Mouse (Mus musculus) liver, embryonic 16.5 days (tissue): ENCODE data around the gene Hdac5. TPM values are rescaled to one million over a fixed set of nuclear protein-coding genes. Genes with fewer than 3 reads are reported as not detected.

Experiments used
- ATAC-seq: fragments of 200-750 bp; cut with Nextera tagmentation; 2 replicates; pipeline ENCODE4 v1.8.0; 2017; ENCODE audit warnings: low read depth, mild to moderate bottlenecking, moderate number of reproducible peaks, moderate library complexity
- H3K27ac ChIP-seq: fragments of 300-500 bp; sonication (generic); 2 replicates; pipeline ENCODE4 v1.5.1; 2014; ENCODE audit warnings: mild to moderate bottlenecking, low read length
- H3K27me3 ChIP-seq: fragments of 300-500 bp; sonication (generic); 2 replicates; pipeline ENCODE4 v1.6.1; 2014; ENCODE audit warnings: low read depth, low read length, mixed read lengths; ENCODE audit not compliant: control insufficient read depth, insufficient read depth
- H3K36me3 ChIP-seq: fragments of 300-500 bp; sonication (generic); 2 replicates; pipeline ENCODE4 v1.6.1; 2014; ENCODE audit warnings: mild to moderate bottlenecking; ENCODE audit not compliant: control insufficient read depth, insufficient read depth
- H3K4me1 ChIP-seq: fragments of 300-500 bp; sonication (generic); 2 replicates; pipeline ENCODE4 v1.6.1; 2014; ENCODE audit warnings: low read depth, low read length, mixed read lengths; ENCODE audit not compliant: control insufficient read depth
- H3K4me2 ChIP-seq: fragments of 300-500 bp; sonication (generic); 2 replicates; pipeline ENCODE4 v1.6.1; 2014; ENCODE audit warnings: low read depth, low read length, mixed read lengths
- H3K4me3 ChIP-seq: fragments of 300-500 bp; sonication (generic); 2 replicates; pipeline ENCODE4 v1.5.1; 2014; ENCODE audit warnings: low read depth, mild to moderate bottlenecking, low read length
- H3K9ac ChIP-seq: fragments of 300-500 bp; sonication (generic); 2 replicates; pipeline ENCODE4 v1.6.1; 2014; ENCODE audit warnings: low read depth, low read length
- H3K9me3 ChIP-seq: fragments of 300-500 bp; sonication (generic); replicated peaks from 2 replicates; pipeline ENCODE4 v1.6.1; 2016; ENCODE audit warnings: low read length; ENCODE audit not compliant: control insufficient read depth
- WGBS: fragments of 180-500 bp; shearing (Covaris S2); extraction: QIAGEN DNeasy Blood & Tissue Kit; methylation state at CpG from one replicate; pipeline ENCODE4 v1.1.7; 2014; ENCODE audit not compliant: insufficient replicate concordance; 5-methylcytosine and 5-hydroxymethylcytosine counted together
- polyA plus RNA-seq: library from polyadenylated mRNA; unstranded; fragments of >200 nt; fragmentation: Nextera tagmentation; extraction: Ambion mirVana; gene quantifications from 2 replicates; pipeline ENCODE4 v1.2.1, GENCODE M21; 2015

Hdac5 gene
- polyA plus RNA-seq: 16.9 and 20.4 TPM in 2 replicates

DNA sequence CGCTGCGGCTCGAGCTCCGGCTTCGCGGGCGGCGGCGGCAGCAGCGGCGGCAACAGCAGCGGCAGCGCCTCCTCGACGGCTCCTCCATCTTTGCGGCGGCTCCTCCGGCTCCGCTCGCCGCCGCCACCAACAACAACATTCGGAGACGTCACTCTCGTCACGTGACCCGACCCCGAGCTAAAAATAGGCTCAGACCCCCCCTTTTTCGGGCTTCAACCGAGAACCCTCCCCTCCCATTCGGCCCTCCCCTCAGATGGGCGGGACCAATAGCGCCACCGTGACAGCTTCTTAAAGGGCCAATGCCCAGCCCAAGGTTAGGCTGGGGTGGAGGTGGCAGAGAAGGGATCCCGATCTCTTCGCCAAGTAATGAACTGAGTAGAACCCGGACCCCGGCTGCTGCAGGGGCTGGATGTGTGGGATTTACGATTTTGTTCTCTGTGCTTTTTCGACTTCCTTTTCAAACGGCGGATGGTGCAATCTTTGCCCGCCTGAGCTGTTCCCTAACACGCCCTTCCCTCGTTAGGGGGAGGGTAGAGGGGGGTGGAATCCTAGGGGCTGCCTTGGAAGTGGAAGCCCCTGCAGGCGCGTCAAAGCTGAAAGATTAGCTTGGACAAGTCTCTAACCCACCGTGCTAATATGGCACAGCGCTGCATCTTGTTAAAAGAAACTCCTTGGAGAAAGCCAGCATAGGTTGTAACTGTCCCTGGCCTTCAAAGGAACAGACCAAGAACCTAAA, at the start of gene Hdac5:
Hdac5 (minus strand) TSS at position 161 of the 736 bp plus-strand sequence.
- Histone ChIP-seq H3K27ac (peak within 1 kb of the TSS; percentile 77), H3K27me3 (peaks cover 28% of the 10 kb centered on the region), H3K36me3 (no peaks in the 10 kb centered on the region), H3K9me3 (no peaks in the 10 kb centered on the region), H3K9ac (peak within 1 kb of the TSS; percentile 82), H3K4me3 (peak within 1 kb of the TSS; percentile 79), H3K4me1 (peaks cover 19% of the 10 kb centered on the region), H3K4me2 (peak within 1 kb of the TSS; percentile 89)
- ATAC-seq: peak; percentile 96
- WGBS: under 1% methylated on average over 34 of the region's 49 CpGs

DNA sequence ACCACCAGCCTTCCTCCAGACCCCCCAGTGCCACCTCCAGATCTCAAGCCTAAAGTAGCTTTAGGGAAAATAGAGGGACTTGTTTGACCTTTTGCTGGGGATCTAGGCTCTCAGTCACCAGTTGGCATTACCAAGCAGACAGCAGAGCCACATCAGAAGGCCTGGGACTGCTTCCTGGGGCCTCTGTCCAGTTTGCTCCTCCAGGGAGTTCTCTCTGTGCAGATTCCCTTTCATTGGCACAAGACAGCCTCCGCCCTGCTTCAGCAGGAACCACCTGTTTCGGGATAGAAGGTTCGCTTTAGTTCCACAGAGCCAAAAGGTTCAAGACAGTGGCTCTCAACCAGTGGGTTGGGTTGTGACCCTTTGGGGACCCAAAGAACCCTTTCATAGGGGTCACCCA, 49.6 kb upstream of the Hdac5 start:
- ATAC-seq: no peak
- 84% methylated on average over 3 of the region's 3 CpGs for WGBS

DNA sequence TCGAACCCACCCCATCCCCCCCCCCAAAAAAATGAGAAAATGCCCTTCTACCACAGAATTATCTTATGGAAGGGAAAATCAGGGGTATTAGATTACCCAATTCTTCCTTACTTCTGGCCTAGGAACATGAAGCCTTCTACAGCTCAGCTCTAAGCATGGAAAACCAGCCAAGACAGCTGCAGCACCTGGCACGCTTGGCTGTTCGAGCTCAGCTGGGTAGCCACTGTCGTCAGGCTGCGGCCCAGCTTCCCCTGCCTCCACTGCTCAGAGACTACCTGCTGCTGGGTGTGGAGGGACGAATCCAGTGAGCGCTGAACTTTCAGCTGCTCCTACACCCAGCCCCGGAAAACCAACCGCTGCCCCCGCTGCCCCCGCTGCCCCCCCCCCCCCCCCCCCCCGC, 47.8 kb upstream of the Hdac5 start:
- Histone ChIP-seq H3K4me3 (no peak overlapping the region), H3K9me3 (no peaks in the 10 kb centered on the region), H3K27me3 (peaks cover 4% of the 10 kb centered on the region), H3K27ac (no peak overlapping the region), H3K4me1 (peaks cover 3% of the 10 kb centered on the region), H3K36me3 (no peaks in the 10 kb centered on the region), H3K4me2 (no peak overlapping the region), H3K9ac (no peak overlapping the region)
- no peak for ATAC-seq
- WGBS: 72% methylated on average over 9 of the region's 12 CpGs

More for the DNA sequence above, 49.6 kb upstream of the Hdac5 start:
- no peaks in the 10 kb centered on the region for H3K36me3 ChIP-seq
- no peak overlapping the region for H3K27ac ChIP-seq
- H3K9me3 ChIP-seq: no peaks in the 10 kb centered on the region
- H3K27me3 ChIP-seq: peaks cover 4% of the 10 kb centered on the region
- H3K4me2 ChIP-seq: no peak overlapping the region
- H3K4me1 ChIP-seq: peaks cover 5% of the 10 kb centered on the region
- no peak overlapping the region for H3K4me3 ChIP-seq
- no peak overlapping the region for H3K9ac ChIP-seq

DNA sequence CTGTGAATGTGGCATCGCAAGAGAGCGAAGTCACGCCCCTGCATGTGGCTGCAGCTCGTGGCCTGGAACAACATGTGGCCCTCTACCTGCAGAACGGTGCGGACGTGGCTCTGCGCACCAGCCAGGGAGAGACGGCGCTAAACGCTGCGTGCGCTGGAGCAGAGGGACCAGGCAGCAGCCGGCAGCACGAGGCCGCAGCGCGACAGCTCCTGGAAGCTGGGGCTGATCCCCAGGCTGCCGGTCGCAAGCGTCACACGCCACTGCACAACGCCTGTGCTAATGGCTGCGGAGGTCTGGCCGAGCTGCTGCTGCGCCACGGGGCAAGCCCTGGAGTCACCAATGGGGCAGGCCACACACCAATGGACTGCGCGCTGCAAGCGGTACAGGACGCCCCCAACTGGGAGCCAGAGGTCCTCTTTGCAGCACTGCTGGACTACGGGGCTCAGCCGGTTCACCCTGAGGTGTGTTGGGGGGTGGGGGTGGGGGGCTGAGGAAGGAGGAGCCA, 46.5 kb upstream of the Hdac5 start:
- Histone ChIP-seq H3K27me3 (peaks cover 4% of the 10 kb centered on the region), H3K27ac (no peak overlapping the region), H3K4me2 (peak overlapping the region; percentile 61), H3K4me3 (peak overlapping the region; percentile 40), H3K4me1 (peaks cover 3% of the 10 kb centered on the region), H3K9me3 (no peaks in the 10 kb centered on the region), H3K36me3 (no peaks in the 10 kb centered on the region), H3K9ac (peak overlapping the region; percentile 40)
- WGBS: 2% methylated on average over 33 of the region's 33 CpGs
- peak; percentile 65 for ATAC-seq

DNA sequence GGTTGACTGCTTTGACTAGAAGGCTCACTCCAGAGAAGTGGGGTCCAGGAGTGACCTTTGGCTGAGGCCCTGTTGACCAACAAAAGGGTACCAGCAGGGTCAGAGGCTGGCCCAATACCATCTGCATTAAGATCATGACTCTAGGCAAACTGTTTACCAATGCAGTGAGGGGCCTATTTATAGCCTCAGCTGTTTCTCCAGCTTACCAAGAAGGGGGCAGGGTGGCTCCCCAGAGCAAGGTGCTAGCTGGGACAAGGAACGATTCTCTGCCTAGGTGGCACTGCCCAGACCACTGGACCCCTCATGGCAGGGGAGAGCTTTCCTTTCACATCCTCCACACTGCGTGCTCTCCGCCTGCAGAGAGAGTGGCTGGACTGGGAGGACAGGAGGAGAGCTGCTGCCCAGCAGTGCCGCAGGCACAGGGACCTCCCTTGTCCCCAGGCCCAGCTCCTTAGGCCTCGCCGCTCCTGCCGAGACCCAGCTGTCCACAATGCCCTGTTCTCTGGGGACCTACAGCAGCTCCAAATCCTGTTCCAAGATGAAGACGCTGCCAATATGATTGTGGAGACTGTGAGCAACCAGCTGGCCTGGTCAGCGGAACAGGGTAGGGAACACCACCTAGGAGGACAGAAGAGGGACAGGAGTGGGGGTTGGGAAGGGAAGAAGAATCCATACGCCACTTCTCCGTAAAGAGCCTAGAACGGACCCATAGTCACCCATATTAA, 38.7 kb upstream of the Hdac5 start, which contains the start of gene Asb16:
Asb16 (plus strand) TSS at position 224 of the 725 bp plus-strand sequence.
- ATAC-seq: no peak
- Histone ChIP-seq H3K4me2 (no peak within 1 kb of the TSS), H3K9ac (no peak within 1 kb of the TSS), H3K4me3 (no peak within 1 kb of the TSS), H3K27ac (no peak within 1 kb of the TSS), H3K4me1 (no peaks in the 10 kb centered on the region), H3K9me3 (no peaks in the 10 kb centered on the region), H3K27me3 (no peaks in the 10 kb centered on the region), H3K36me3 (no peaks in the 10 kb centered on the region)
- WGBS: 70% methylated on average over 12 of the region's 12 CpGs

DNA sequence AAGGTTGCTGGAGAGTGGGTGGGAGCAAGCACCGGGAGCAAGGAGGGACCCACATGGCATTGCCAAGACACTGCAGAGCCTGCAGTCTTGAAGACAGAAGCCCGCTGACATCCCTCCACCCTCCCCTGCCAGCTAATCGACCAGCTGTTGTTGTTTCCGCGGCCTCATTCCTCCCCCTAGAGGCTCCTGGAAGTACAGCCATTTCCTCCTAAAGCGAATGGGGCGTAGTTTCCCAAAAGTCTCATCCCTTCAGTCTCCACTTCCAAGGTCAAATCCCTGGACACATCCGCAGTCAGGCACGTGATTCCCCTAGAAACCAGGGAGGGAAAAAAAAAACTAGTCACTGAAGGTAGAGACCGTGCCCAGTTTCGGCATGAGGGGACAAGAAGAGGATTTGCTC, 37.5 kb upstream of the Hdac5 start:
- Histone ChIP-seq H3K9me3 (no peaks in the 10 kb centered on the region), H3K4me1 (no peaks in the 10 kb centered on the region), H3K36me3 (no peaks in the 10 kb centered on the region), H3K27me3 (no peaks in the 10 kb centered on the region), H3K4me2 (no peak overlapping the region), H3K4me3 (no peak overlapping the region), H3K9ac (no peak overlapping the region), H3K27ac (no peak overlapping the region)
- no peak for ATAC-seq
- 9% methylated on average over 11 of the region's 11 CpGs for WGBS

DNA sequence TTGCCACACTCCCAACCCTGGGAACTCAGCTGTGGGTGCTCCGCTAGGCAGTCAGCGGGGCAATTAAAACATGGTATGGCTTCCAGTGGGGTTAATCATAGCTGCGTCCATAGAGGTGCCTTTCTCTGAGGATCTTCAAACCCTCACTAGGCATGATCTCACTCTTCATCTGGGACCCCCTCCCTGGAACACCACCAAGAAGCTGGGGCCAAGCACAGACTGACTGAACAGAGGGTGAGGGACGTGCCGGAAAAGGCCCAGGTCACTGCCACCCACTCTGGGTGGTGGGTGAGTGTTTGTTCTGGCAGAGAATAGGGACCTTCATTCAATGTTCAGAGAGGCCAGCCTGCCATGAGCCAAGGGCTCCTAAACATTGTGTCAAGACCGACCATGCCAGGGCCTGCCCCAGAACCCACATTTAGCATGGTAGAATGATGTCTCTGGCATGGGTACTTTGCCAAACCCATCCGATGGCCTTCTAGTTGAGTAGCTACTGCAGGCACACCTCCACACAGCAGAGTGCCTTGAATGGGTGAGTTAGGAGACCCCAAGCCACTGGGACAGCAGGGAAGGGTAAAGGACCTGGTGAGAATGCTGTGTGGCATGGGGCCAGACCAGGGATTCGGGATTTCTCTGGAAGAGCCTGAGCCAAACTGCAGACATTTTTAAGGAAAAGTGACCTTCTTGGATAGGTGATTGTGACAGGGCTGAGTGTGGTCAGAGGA, 36.8 kb upstream of the Hdac5 start:
- no peak for ATAC-seq
- no peak overlapping the region for H3K9ac ChIP-seq
- 76% methylated on average over 8 of the region's 8 CpGs for WGBS
- H3K27me3 ChIP-seq: no peaks in the 10 kb centered on the region
- no peak overlapping the region for H3K4me2 ChIP-seq
- H3K4me1 ChIP-seq: no peaks in the 10 kb centered on the region
- H3K4me3 ChIP-seq: no peak overlapping the region
- H3K36me3 ChIP-seq: no peaks in the 10 kb centered on the region
- no peaks in the 10 kb centered on the region for H3K9me3 ChIP-seq
- H3K27ac ChIP-seq: no peak overlapping the region

DNA sequence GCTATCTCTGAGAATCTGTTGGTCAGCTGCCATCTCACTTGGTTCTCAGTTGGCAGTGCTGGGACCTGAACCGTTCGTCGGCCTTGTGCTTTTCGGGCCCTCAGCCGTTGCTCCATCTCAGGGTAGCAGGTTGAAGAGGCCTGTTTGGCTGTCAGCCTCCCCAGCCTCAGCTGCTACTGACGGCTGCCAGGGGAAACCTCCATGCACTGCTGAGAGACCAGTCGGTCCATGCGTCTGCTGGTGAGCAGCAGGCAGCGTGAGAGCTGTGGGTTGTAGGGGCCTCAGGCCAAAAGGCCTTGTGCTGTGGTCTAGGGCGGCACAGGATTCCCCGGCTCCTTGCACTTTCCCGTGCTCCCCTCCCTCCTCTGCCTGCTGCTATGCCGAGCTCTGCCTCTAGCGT, 35.9 kb upstream of the Hdac5 start:
- Histone ChIP-seq H3K4me2 (no peak overlapping the region), H3K9ac (no peak overlapping the region), H3K4me1 (no peaks in the 10 kb centered on the region), H3K9me3 (no peaks in the 10 kb centered on the region), H3K4me3 (no peak overlapping the region), H3K36me3 (peaks cover 2% of the 10 kb centered on the region; the same call in 1 of the 2 replicates), H3K27me3 (no peaks in the 10 kb centered on the region), H3K27ac (no peak overlapping the region)
- ATAC-seq: no peak
- WGBS: 70% methylated on average over 14 of the region's 14 CpGs
